Mouse (Mus musculus) heart, postnatal 0 days (tissue): ENCODE measurements around the gene Il17re. TPM values are rescaled to one million over a fixed set of nuclear protein-coding genes. Genes with fewer than 3 reads are reported as not detected.

Experiments
- ATAC-seq: fragments of 200-750 bp; cut with Nextera tagmentation; 2 replicates; pipeline ENCODE4 v1.8.0; 2017; ENCODE audit warnings: low read depth, moderate number of reproducible peaks, moderate library complexity; ENCODE audit not compliant: insufficient read depth
- DNase-seq: peaks from one replicate; pipeline ENCODE4 v3.0.0-alpha.2; 2016; ENCODE audit warnings: low spot score
- H3K27ac ChIP-seq: fragments of 300-500 bp; sonication (generic); 2 replicates; pipeline ENCODE4 v1.5.1; 2014; ENCODE audit warnings: low read depth, mild to moderate bottlenecking
- H3K27me3 ChIP-seq: fragments of 300-500 bp; sonication (generic); 2 replicates; pipeline ENCODE4 v1.6.1; 2014; ENCODE audit warnings: low read length, mixed read lengths; ENCODE audit not compliant: control insufficient read depth, insufficient read depth
- H3K36me3 ChIP-seq: fragments of 300-500 bp; sonication (generic); replicated peaks from 2 replicates; pipeline ENCODE4 v1.6.1; 2014; ENCODE audit warnings: low read length, mixed read lengths; ENCODE audit not compliant: control insufficient read depth, insufficient read depth
- H3K4me1 ChIP-seq: fragments of 300-500 bp; sonication (generic); 2 replicates; pipeline ENCODE4 v1.6.1; 2014; ENCODE audit warnings: antibody characterized with exemption; ENCODE audit not compliant: control insufficient read depth, insufficient read depth
- H3K4me2 ChIP-seq: fragments of 300-500 bp; sonication (generic); 2 replicates; pipeline ENCODE4 v1.6.1; 2014; ENCODE audit warnings: low read depth, mild to moderate bottlenecking, low read length, moderate library complexity
- H3K4me3 ChIP-seq: fragments of 300-500 bp; sonication (generic); 2 replicates; pipeline ENCODE4 v1.5.1; 2014; ENCODE audit warnings: low read depth, low read length
- H3K9ac ChIP-seq: fragments of 300-500 bp; sonication (generic); replicated peaks from 2 replicates; pipeline ENCODE4 v1.6.1; 2014; ENCODE audit warnings: low read depth, low read length, mixed read lengths
- H3K9me3 ChIP-seq: fragments of 300-500 bp; sonication (generic); replicated peaks from 2 replicates; pipeline ENCODE4 v1.6.1; 2016; ENCODE audit warnings: low read length; ENCODE audit not compliant: control insufficient read depth
- CTCF ChIP-seq: IDR thresholded peaks from 2 replicates; pipeline ENCODE4 v1.5.1; 2016; ENCODE audit warnings: antibody characterized with exemption, control low read depth, low read depth
- EP300 ChIP-seq: IDR thresholded peaks from 2 replicates; pipeline ENCODE4 v1.6.1; 2016; ENCODE audit warnings: antibody characterized with exemption, low read depth
- whole genome bisulfite sequencing: fragments of 180-500 bp; shearing (Covaris S2); extraction: QIAGEN DNeasy Blood & Tissue Kit; methylation state at CpG from one replicate; pipeline ENCODE4 v1.1.7; 2014; 5-methylcytosine and 5-hydroxymethylcytosine counted together
- polyA plus RNA-seq: library from polyadenylated mRNA; unstranded; fragments of >200 nt; fragmentation: Nextera tagmentation; extraction: Ambion mirVana; gene quantifications from 2 replicates; pipeline ENCODE4 v1.2.1, GENCODE M21; 2015
- total RNA-seq: library from RNA; depleted of rRNA; stranded (reverse); fragments of >200 nt; gene quantifications from 2 replicates; pipeline ENCODE4 v1.2.3, GENCODE M21; 2014; ENCODE audit warnings: low replicate concordance

The Il17re gene
- total and polyA plus RNA-seq, 2 experiments from 2014 or later: 0.85 to 2.2 TPM

DNA sequence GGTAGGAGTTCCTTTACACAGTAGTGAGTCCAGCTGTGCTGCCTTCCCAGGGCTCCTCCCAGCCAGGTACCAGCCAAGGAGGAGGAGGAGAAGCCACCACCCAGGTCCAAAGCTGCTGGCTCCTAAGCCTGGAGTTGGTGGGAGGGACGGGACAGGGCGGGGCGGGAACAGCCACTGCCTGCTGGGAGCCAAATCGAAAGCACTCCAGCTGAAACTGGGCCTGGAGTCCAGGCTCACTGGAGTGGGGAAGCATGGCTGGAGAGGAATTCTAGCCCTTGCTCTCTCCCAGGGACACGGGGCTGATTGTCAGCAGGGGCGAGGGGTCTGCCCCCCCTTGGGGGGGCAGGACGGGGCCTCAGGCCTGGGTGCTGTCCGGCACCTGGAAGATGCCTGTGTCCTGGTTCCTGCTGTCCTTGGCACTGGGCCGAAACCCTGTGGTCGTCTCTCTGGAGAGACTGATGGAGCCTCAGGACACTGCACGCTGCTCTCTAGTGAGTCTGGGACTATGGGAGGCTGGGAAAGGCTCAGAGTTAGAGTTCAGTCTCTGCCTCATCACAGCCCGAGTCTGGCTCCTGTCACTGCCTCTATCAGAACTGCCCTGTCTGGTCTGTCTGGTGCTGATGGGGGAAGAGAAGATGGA lies 13.1 kb downstream of the Il17re start, which contains the start of gene Il17rc:
Gene Il17rc, plus strand, starts transcription at position 131 of the 640 bp plus-strand sequence.
- Histone ChIP-seq H3K4me3 (peak within 1 kb of the TSS; percentile 46), H3K4me2 (peak within 1 kb of the TSS; percentile 73), H3K36me3 (no peaks in the 10 kb centered on the region), H3K27ac (peak within 1 kb of the TSS; percentile 70), H3K4me1 (peaks cover 20% of the 10 kb centered on the region; the same call in 1 of the 2 replicates), H3K9ac (peak within 1 kb of the TSS; percentile 74), H3K27me3 (peaks cover 10% of the 10 kb centered on the region; the same call in 1 of the 2 replicates), H3K9me3 (no peaks in the 10 kb centered on the region)
- WGBS: 13% methylated on average over 12 of the region's 12 CpGs
- peak; percentile 53 for DNase-seq
- TF ChIP-seq EP300: no peak
- no peak for TF ChIP-seq CTCF
- peak; percentile 55 for ATAC-seq

GRCm38 (mm10) chr6:113472061-113472460 lies 13.8 kb downstream of the Il17re start:
- no peak for ATAC-seq
- 73% methylated on average over 10 of the region's 10 CpGs for WGBS

GRCm38 (mm10) chr6:113473246-113473645 lies 15.0 kb downstream of the Il17re start:
- Histone ChIP-seq H3K27ac (no peak overlapping the region), H3K4me1 (peaks cover 20% of the 10 kb centered on the region; the same call in 1 of the 2 replicates), H3K9ac (no peak overlapping the region), H3K9me3 (no peaks in the 10 kb centered on the region), H3K4me3 (no peak overlapping the region), H3K27me3 (peaks cover 9% of the 10 kb centered on the region; the same call in 1 of the 2 replicates), H3K36me3 (no peaks in the 10 kb centered on the region), H3K4me2 (no peak overlapping the region)
- ATAC-seq (no peak), DNase-seq (no peak)
- WGBS: 75% methylated on average over 2 of the region's 2 CpGs
- TF ChIP-seq EP300: no peak
- no peak for TF ChIP-seq CTCF

More at GRCm38 (mm10) chr6:113472061-113472460, 13.8 kb downstream of the Il17re start:
- peaks cover 9% of the 10 kb centered on the region; the same call in 1 of the 2 replicates for H3K27me3 ChIP-seq
- H3K36me3 ChIP-seq: no peaks in the 10 kb centered on the region
- H3K4me1 ChIP-seq: peaks cover 20% of the 10 kb centered on the region; the same call in 1 of the 2 replicates
- no peaks in the 10 kb centered on the region for H3K9me3 ChIP-seq
- 0 out of 2 replicates have a peak overlapping the region, but pooled peaks have one; percentile 25 for H3K9ac ChIP-seq
- no peak for DNase-seq
- no peak for TF ChIP-seq EP300
- TF ChIP-seq CTCF: no peak
- H3K27ac ChIP-seq: peak overlapping the region; percentile 70; the same call in 1 of the 2 replicates
- peak overlapping the region; percentile 46 for H3K4me3 ChIP-seq
- H3K4me2 ChIP-seq: peak overlapping the region; percentile 73

- whole genome bisulfite sequencing: 49% methylated on average over 6 of the region's 6 CpGs
These were observed 15.4 kb downstream of the Il17re start for GRCm38 (mm10) chr6:113473715-113474114.

DNA sequence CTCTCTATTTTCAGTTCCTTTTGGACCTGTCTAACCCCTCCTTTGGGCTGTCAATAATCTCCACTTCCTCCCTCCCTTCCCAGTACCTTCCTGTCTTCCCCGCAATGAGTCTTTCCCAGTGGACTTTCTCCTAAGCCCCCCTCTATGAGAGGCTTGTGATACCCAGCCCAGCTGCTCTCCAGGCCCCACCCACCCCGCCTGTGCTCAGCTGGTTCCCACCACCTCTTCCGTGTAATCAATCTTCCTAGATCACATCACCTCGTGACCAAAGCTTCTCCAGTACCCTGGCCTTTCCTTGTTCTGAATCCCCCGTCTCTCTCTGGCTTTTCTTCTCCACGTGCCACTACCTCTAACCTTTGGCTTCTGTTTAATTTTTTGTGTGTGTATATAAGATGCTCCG lies 19.1 kb downstream of the Il17re start:
- ATAC-seq: no peak
- Histone ChIP-seq H3K4me2 (no peak overlapping the region), H3K4me3 (no peak overlapping the region), H3K36me3 (no peaks in the 10 kb centered on the region), H3K27me3 (no peaks in the 10 kb centered on the region), H3K9me3 (no peaks in the 10 kb centered on the region), H3K9ac (no peak overlapping the region), H3K27ac (no peak overlapping the region), H3K4me1 (peaks cover 14% of the 10 kb centered on the region)
- DNase-seq: no peak
- no peak for TF ChIP-seq CTCF
- no peak for TF ChIP-seq EP300
- 46% methylated on average over 7 of the region's 7 CpGs for WGBS

More at GRCm38 (mm10) chr6:113473715-113474114, 15.4 kb downstream of the Il17re start:
- Histone ChIP-seq H3K4me3 (no peak overlapping the region), H3K4me1 (peaks cover 20% of the 10 kb centered on the region; the same call in 1 of the 2 replicates), H3K9ac (no peak overlapping the region), H3K36me3 (no peaks in the 10 kb centered on the region), H3K4me2 (no peak overlapping the region), H3K27me3 (peaks cover 9% of the 10 kb centered on the region; the same call in 1 of the 2 replicates), H3K27ac (no peak overlapping the region), H3K9me3 (no peaks in the 10 kb centered on the region)
- no peak for TF ChIP-seq CTCF
- TF ChIP-seq EP300: no peak
- no peak for DNase-seq
- no peak for ATAC-seq
